Mouse (Mus musculus): ENCODE measurements around the gene Wfdc18.
A peak's percentile ranks its signal among the peaks of the same experiment; 100 is the strongest.

Wfdc18 gene

GRCm38 (mm10) chr11:83708715-83709114 is at the start of gene Wfdc18:
TSS of gene Wfdc18 (plus strand) at chr11:83709015.
- no peak for DNase-seq (ENCODE audit: low spot score in 2 of 2)

- DNase-seq (ENCODE audit: low spot score in 2 of 2) = no peak
These were observed 46.6 kb upstream of the Wfdc18 start, which contains the start of gene Ccl4 for GRCm38 (mm10) chr11:83662204-83662603. TSS of gene Ccl4 (plus strand) at chr11:83662584.

- no peak for DNase-seq (ENCODE audit: low spot score in 2 of 2)
These were observed 45.3 kb upstream of the Wfdc18 start for GRCm38 (mm10) chr11:83663532-83663931.

- DNase-seq (ENCODE audit: low spot score in 2 of 2) = no peak
These were observed 37.1 kb upstream of the Wfdc18 start for GRCm38 (mm10) chr11:83671743-83672142.

GRCm38 (mm10) chr11:83675665-83676064 is 33.1 kb upstream of the Wfdc18 start:
- no peak for DNase-seq (ENCODE audit: low spot score in 2 of 2)

- no peak for DNase-seq (ENCODE audit: low spot score in 2 of 2)
These were observed 18.9 kb upstream of the Wfdc18 start for GRCm38 (mm10) chr11:83689918-83690317.

GRCm38 (mm10) chr11:83692008-83692407 is 16.8 kb upstream of the Wfdc18 start:
- DNase-seq (ENCODE audit: low spot score in 2 of 2) = no peak

GRCm38 (mm10) chr11:83703705-83704104 is 5.1 kb upstream of the Wfdc18 start, which contains the start of gene Wfdc17:
TSS of gene Wfdc17 (plus strand) at chr11:83703991.
- no peak for DNase-seq (ENCODE audit: low spot score in 2 of 2)

- peak in 1 of 2 experiments; percentile 23 for DNase-seq (ENCODE audit: low spot score in 2 of 2)
These were observed 868 bp downstream of the Wfdc18 start for GRCm38 (mm10) chr11:83709683-83710082.

GRCm38 (mm10) chr11:83712671-83713070 is 3.9 kb downstream of the Wfdc18 start:
- DNase-seq (ENCODE audit: low spot score in 2 of 2) = no peak

GRCm38 (mm10) chr11:83713925-83714324 is 5.1 kb downstream of the Wfdc18 start:
- no peak for DNase-seq (ENCODE audit: low spot score in 2 of 2)

GRCm38 (mm10) chr11:83717042-83717665 is 8.3 kb downstream of the Wfdc18 start:
- DNase-seq (ENCODE audit: low spot score in 2 of 2) = no peak

GRCm38 (mm10) chr11:83720766-83721165 is 12.0 kb downstream of the Wfdc18 start:
- DNase-seq (ENCODE audit: low spot score in 2 of 2) = no peak

- DNase-seq (ENCODE audit: low spot score in 2 of 2) = no peak
These were observed 20.1 kb downstream of the Wfdc18 start for GRCm38 (mm10) chr11:83728757-83729432.

- DNase-seq (ENCODE audit: low spot score in 2 of 2) = no peak
These were observed 22.3 kb downstream of the Wfdc18 start for GRCm38 (mm10) chr11:83731116-83731515.

GRCm38 (mm10) chr11:83733071-83733640 is 24.3 kb downstream of the Wfdc18 start:
- no peak for DNase-seq (ENCODE audit: low spot score in 2 of 2)

GRCm38 (mm10) chr11:83734215-83734614 is 25.4 kb downstream of the Wfdc18 start:
- no peak for DNase-seq (ENCODE audit: low spot score in 2 of 2)

- DNase-seq (ENCODE audit: low spot score in 2 of 2) = no peak
These were observed 27.1 kb downstream of the Wfdc18 start for GRCm38 (mm10) chr11:83735881-83736280.

- DNase-seq (ENCODE audit: low spot score in 2 of 2) = no peak
These were observed 28.3 kb downstream of the Wfdc18 start for GRCm38 (mm10) chr11:83737109-83737558.

GRCm38 (mm10) chr11:83739241-83739640 is 30.4 kb downstream of the Wfdc18 start:
- peak; percentile 82 to 91 for DNase-seq (ENCODE audit: low spot score in 2 of 2)

GRCm38 (mm10) chr11:83740443-83740991 is 31.7 kb downstream of the Wfdc18 start:
- no peak for DNase-seq (ENCODE audit: low spot score in 2 of 2)

GRCm38 (mm10) chr11:83741841-83742240 is 33.0 kb downstream of the Wfdc18 start:
- no peak for DNase-seq (ENCODE audit: low spot score in 2 of 2)

Data from right cerebral cortex, postnatal 10 days (tissue).